15 mouse cellular contexts compared by ENCODE assay signal in genomic region chr15:48925940-48926339, GRCm38 (mm10).
A peak's percentile ranks its signal among the peaks of the same experiment; 100 is the strongest.
DNase-seq lines count a peak whose midpoint lies in the region; ATAC-seq and TF ChIP-seq lines count a peak whose summit lies in the region.
"Had no signal": no experiment of that assay in that cellular context is flagged by ENCODE, and none has a peak within 500 bp of the region (broad histone marks: within the 10 kb centered on the region; RNA-seq: fewer than 3 reads in every experiment).

No protein-coding gene starts in this region.

- in situ Hi-C loops in ES-E14 (cut with MboI; ENCODE audit: low sequenced_read_pairs in 2 of 2, unreplicated experiment in 2 of 2), result no loop called here

- H3K36me3 ChIP-seq in forebrain, embryonic 11.5 days (ENCODE audit: control insufficient read depth, insufficient read depth, low read length), result no peaks in the 10 kb centered on the region
- H3K36me3 ChIP-seq in forebrain, embryonic 13.5 days (ENCODE audit: poor library complexity, severe bottlenecking), result no peaks in the 10 kb centered on the region
- no peaks in the 10 kb centered on the region for H3K36me3 ChIP-seq in ES-E14 (ENCODE audit: control insufficient read depth, insufficient read depth, low read length, poor library complexity, severe bottlenecking)
- H3K36me3 ChIP-seq: embryonic facial prominence, embryonic 15.5 days; heart, embryonic 13.5 days; hindbrain, embryonic 12.5 days; limb, embryonic 15.5 days had no signal

- DNase-seq in forebrain, embryonic 11.5 days (ENCODE audit: low spot score), result no peak
- DNase-seq in layer of hippocampus, adult 2 months (ENCODE audit: low spot score in 2 of 2), result no peak
- no peak for DNase-seq in layer of hippocampus, adult 8-10 months (ENCODE audit: low spot score in 2 of 2)
- DNase-seq in ES-E14 (ENCODE audit: low read depth, low spot score), result peak; percentile 4
- peak; percentile 35 for DNase-seq in embryo, embryonic 10.5 days (ENCODE audit: low spot score)
- DNase-seq in left cerebral cortex, adult 11 months (ENCODE audit: low spot score), result no peak
- DNase-seq in retina, embryonic 14.5 days (ENCODE audit: low spot score), result no peak
- DNase-seq: cerebellum, adult 9-10 months; gastrocnemius, postnatal 36 days; kidney, adult 2 months had no signal

- H3K27ac ChIP-seq in forebrain, embryonic 11.5 days (ENCODE audit: low read depth, low read length), result no peak overlapping the region
- no peak overlapping the region for H3K27ac ChIP-seq in forebrain, embryonic 13.5 days
- H3K27ac ChIP-seq in layer of hippocampus, adult 2 months, result no peak overlapping the region
- H3K27ac ChIP-seq in ES-E14 (ENCODE audit: insufficient read depth, low read depth, low read length, poor library complexity, severe bottlenecking), result no peak overlapping the region
- H3K27ac ChIP-seq: embryonic facial prominence, embryonic 15.5 days; heart, embryonic 13.5 days; hindbrain, embryonic 12.5 days; limb, embryonic 15.5 days had no signal

- H3K27me3 ChIP-seq in forebrain, embryonic 11.5 days (ENCODE audit: control insufficient read depth, insufficient read depth, low read length), result no peaks in the 10 kb centered on the region
- no peaks in the 10 kb centered on the region for H3K27me3 ChIP-seq in forebrain, embryonic 13.5 days
- H3K27me3 ChIP-seq: embryonic facial prominence, embryonic 15.5 days; heart, embryonic 13.5 days; hindbrain, embryonic 12.5 days; limb, embryonic 15.5 days had no signal

- no peak overlapping the region for H3K4me3 ChIP-seq in forebrain, embryonic 11.5 days (ENCODE audit: low read depth, low read length)
- no peak overlapping the region for H3K4me3 ChIP-seq in forebrain, embryonic 13.5 days
- H3K4me3 ChIP-seq in layer of hippocampus, adult 2 months, result no peak overlapping the region
- no peak overlapping the region for H3K4me3 ChIP-seq in ES-E14 (ENCODE audit: insufficient read depth in 1 of 2, low read depth in 1 of 2, low read length in 2 of 2, poor library complexity in 1 of 2, severe bottlenecking in 1 of 2)
- H3K4me3 ChIP-seq: embryonic facial prominence, embryonic 15.5 days; heart, embryonic 13.5 days; hindbrain, embryonic 12.5 days; limb, embryonic 15.5 days had no signal

- peak; percentile 12; the same call in 1 of the 2 replicates for ATAC-seq in forebrain, embryonic 11.5 days (replicated peaks; ENCODE audit: low FRiP score)
- ATAC-seq in forebrain, embryonic 13.5 days, result no peak

- 47% methylated on average over 3 of the region's 3 CpGs for WGBS in forebrain, embryonic 11.5 days
- 42% methylated on average over 3 of the region's 3 CpGs for WGBS in forebrain, embryonic 13.5 days

- H3K9me3 ChIP-seq in forebrain, embryonic 11.5 days (ENCODE audit: control insufficient read depth, low read length), result no peaks in the 10 kb centered on the region
- H3K9me3 ChIP-seq in forebrain, embryonic 13.5 days (replicated peaks), result no peaks in the 10 kb centered on the region
- H3K9me3 ChIP-seq in ES-E14 (ENCODE audit: control insufficient read depth, insufficient read depth, low read depth, low read length), result no peaks in the 10 kb centered on the region
- H3K9me3 ChIP-seq: embryonic facial prominence, embryonic 15.5 days; heart, embryonic 13.5 days; hindbrain, embryonic 12.5 days; limb, embryonic 15.5 days had no signal

- TF ChIP-seq CTCF in layer of hippocampus, adult 2 months (conservative IDR thresholded peaks at IDR 0.05), result peak; percentile 48

- H3K9ac ChIP-seq in forebrain, embryonic 11.5 days (ENCODE audit: low read length), result no peak overlapping the region
- H3K9ac ChIP-seq in forebrain, embryonic 13.5 days, result no peak overlapping the region
- no peak overlapping the region for H3K9ac ChIP-seq in ES-E14 (ENCODE audit: insufficient read depth, low read depth, low read length, poor library complexity, severe bottlenecking)
- H3K9ac ChIP-seq: embryonic facial prominence, embryonic 15.5 days; heart, embryonic 13.5 days; hindbrain, embryonic 12.5 days; limb, embryonic 15.5 days had no signal

- no peaks in the 10 kb centered on the region for H3K4me1 ChIP-seq in forebrain, embryonic 11.5 days (replicated peaks; ENCODE audit: control insufficient read depth, insufficient read depth, low read length)
- H3K4me1 ChIP-seq in forebrain, embryonic 13.5 days, result no peaks in the 10 kb centered on the region
- H3K4me1 ChIP-seq in ES-E14 (ENCODE audit: control insufficient read depth in 2 of 2, insufficient read depth in 2 of 2, low read length in 2 of 2, poor library complexity in 1 of 2), result no peaks in the 10 kb centered on the region
- H3K4me1 ChIP-seq: embryonic facial prominence, embryonic 15.5 days; heart, embryonic 13.5 days; hindbrain, embryonic 12.5 days; limb, embryonic 15.5 days had no signal

- no peak overlapping the region for H3K4me2 ChIP-seq in forebrain, embryonic 11.5 days (ENCODE audit: low read depth, low read length, severe bottlenecking)
- no peak overlapping the region for H3K4me2 ChIP-seq in forebrain, embryonic 13.5 days
- H3K4me2 ChIP-seq: embryonic facial prominence, embryonic 15.5 days; heart, embryonic 13.5 days; hindbrain, embryonic 12.5 days; limb, embryonic 15.5 days had no signal

TF ChIP-seq in ES-E14, 5 proteins besides CTCF, POLR2A, EP300 and RAD21:
- TF ChIP-seq ZNF384 (IDR thresholded peaks at IDR 0.05; ENCODE audit: low read depth, low read length), result no peak
- TF ChIP-seq MAFK (IDR thresholded peaks at IDR 0.05; ENCODE audit: insufficient read depth, low read depth, low read length), result no peak
- peak; percentile 48; the same call in 1 of the 2 replicates for TF ChIP-seq ZC3H11A (IDR thresholded peaks at IDR 0.05; ENCODE audit: borderline replicate concordance, low read depth, low read length)
- no peak for TF ChIP-seq HCFC1 (IDR thresholded peaks at IDR 0.05; ENCODE audit: borderline replicate concordance, insufficient read depth, low read length)

Comparison
In these comparisons a context has a peak if more than half of its experiments do, and no peak if none do; other contexts are left out.
1. DNase-seq: peak in ES-E14 (single experiment) and embryo, embryonic 10.5 days (single experiment); none in forebrain, embryonic 11.5 days (single experiment), layer of hippocampus, adult 2 months (0 of 2), layer of hippocampus, adult 8-10 months (0 of 2), left cerebral cortex, adult 11 months (single experiment) and retina, embryonic 14.5 days (single experiment).